Mouse (Mus musculus): ENCODE measurements around the gene Yif1b.

Yif1b gene

GRCm38 (mm10) chr7:29281201-29282073 is 43.3 kb downstream of the Yif1b start, which contains the start of gene Spint2:
Gene Spint2 (minus strand): TSS chr7:29281912.
- no peak for DNase-seq (ENCODE audit: low spot score)

- DNase-seq (ENCODE audit: low spot score), result no peak
Observed at GRCm38 (mm10) chr7:29282074-29282554, 44.0 kb downstream of the Yif1b start.

DNA sequence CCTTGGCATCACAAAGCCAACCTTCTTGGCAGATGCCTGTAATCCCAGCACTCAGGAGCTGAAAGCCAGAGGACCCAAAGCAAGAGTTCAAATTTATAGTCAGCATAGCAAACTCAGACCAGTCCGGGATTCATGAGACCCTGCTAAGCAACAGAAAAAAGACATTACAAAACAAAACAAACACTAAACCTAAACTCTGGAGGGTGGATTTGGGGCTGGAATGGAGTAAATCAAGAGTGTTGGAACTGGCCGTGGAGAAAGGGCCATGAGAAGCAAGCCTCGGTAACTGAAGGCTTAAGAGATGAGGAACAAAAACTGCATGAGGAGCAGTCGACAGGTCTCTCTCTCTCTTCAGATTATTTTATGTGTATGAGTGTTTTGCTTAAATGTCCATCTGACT is 45.7 kb downstream of the Yif1b start:
- DNase-seq (ENCODE audit: low spot score), result no peak

GRCm38 (mm10) chr7:29284523-29284922 is 46.4 kb downstream of the Yif1b start:
- no peak for DNase-seq (ENCODE audit: low spot score)

DNA sequence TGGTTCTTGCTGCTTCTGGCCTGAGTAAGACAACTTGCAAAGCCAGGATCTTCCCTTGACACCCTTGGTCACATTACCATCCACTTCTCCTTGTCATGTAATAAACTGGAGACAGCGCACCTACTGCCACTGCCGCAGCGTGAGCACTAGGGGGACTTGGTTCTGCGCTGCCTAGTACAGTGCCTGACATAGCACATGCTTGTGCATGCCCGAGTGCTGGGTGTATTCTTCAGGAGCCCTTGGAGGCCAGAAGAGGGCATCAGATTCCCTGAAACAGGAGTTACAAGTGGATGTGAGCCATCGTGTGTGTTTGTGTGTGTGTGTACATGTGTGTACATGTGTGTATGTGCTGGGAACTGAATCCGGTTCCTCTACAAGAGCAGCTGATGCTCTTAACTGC is 49.4 kb downstream of the Yif1b start:
- DNase-seq (ENCODE audit: low spot score), result no peak

- no peak for DNase-seq (ENCODE audit: low spot score)
Observed at GRCm38 (mm10) chr7:29288079-29288478, 50.0 kb downstream of the Yif1b start.

GRCm38 (mm10) chr7:29288942-29289638 is 51.0 kb downstream of the Yif1b start, which contains the start of gene Ppp1r14a:
Gene Ppp1r14a (plus strand): TSS chr7:29289308.
- DNase-seq (ENCODE audit: low spot score), result no peak

DNA sequence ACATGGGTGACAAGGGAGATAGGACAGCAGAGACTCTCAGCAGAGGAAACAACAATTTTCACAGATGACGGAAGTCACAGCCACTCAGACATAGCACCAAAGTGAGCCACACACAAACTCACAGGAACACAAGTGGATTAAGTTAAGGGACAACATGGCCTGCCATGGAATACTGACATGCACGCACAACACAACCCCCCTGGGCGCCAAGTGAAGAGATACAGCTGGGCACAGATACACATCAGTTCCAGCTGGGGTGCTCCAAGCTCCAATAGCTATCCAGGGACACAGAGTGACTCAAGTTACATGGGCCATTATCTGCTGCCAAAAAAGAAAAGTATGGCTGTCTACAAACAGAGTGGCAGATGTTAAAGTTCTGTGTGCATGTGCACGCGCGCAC is 51.7 kb downstream of the Yif1b start:
- no peak for DNase-seq (ENCODE audit: low spot score)

GRCm38 (mm10) chr7:29290691-29291485 is 52.8 kb downstream of the Yif1b start:
- no peak for DNase-seq (ENCODE audit: low spot score)

GRCm38 (mm10) chr7:29291616-29292457 is 53.7 kb downstream of the Yif1b start:
- DNase-seq (ENCODE audit: low spot score), result no peak

- DNase-seq (ENCODE audit: low spot score), result no peak
Observed at GRCm38 (mm10) chr7:29292458-29293098, 54.4 kb downstream of the Yif1b start.

- DNase-seq (ENCODE audit: low spot score), result no peak
Observed at GRCm38 (mm10) chr7:29293131-29294065, 55.3 kb downstream of the Yif1b start.

DNA sequence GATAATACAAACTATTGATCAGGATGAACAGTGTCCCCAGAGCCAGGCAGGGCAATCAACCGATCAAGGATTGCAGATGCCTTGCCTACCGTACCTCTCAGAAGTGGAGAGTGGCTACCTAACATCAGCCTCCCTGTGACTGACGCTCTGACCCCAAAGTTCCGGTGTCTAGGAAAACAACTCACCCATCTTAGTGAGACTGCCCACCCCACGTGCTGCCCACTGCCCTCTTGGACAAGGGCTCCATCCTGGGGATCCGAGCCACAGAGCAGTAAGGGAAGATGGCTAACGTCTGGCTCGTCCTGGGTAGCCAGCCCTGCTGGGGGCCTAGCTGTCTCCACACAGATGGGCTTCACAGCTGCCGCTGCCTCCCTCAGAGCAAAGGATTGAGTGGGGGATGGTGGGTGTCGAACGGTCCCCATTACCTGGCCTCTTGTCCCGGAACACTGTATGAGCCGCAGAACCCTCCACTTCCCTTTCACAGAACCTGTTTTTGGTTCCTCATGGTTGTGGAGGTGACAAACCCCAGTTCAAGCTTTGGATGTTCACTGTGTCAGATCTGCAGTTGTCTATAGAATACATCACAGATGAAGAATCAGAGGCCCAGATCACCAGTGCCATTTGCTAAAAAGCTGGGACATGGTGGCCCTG is 56.1 kb downstream of the Yif1b start:
- DNase-seq (ENCODE audit: low spot score), result no peak

DNA sequence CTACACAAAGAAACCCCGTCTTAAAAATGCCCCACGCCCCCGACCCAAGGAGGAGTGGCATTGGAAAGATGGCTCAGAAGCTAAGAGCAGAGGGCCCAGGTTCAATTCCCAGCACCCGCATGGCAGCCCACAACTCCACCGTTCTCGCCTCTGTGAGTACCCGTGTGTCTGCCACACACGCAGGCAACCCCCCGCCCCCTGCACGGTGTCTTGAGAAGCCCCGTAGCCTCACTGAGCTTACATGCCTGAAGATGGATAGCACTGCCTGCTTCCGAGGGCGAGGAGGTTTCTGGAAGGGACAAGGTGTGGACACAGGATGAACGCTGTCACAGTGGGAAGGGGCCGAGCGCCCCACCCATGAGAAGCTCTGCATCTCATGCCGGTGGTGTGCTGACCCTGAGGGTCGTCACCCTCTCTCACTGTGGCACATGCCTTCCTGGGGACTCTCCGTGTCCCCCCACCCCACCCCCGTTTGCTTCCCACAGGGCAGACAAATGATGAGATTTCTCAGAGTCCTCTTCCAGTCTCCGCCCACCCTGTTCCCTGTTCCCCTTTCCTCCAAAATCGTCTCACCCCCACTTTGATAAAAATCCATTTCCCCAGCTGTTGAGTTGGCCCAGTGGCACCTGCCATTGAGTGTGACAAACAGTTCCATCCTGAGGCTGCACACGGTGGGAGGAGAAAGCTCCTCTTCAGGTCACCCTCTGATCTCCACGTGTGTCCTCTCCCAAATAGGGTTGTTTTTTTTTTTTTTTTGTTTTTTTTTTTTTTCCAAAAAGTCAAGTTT is 57.9 kb downstream of the Yif1b start:
- DNase-seq (ENCODE audit: low spot score), result no peak

- DNase-seq (ENCODE audit: low spot score), result no peak
Observed at GRCm38 (mm10) chr7:29296998-29297397, 58.9 kb downstream of the Yif1b start.
